Mouse (Mus musculus): Measurements from ENCODE around the gene Gcnt2. TPM values are rescaled to one million over a fixed set of nuclear protein-coding genes. Genes with fewer than 3 reads are reported as not detected.

Gene Gcnt2
- total RNA-seq, 2 experiments from 2014 or later: 4.4 to 4.8 TPM

DNA sequence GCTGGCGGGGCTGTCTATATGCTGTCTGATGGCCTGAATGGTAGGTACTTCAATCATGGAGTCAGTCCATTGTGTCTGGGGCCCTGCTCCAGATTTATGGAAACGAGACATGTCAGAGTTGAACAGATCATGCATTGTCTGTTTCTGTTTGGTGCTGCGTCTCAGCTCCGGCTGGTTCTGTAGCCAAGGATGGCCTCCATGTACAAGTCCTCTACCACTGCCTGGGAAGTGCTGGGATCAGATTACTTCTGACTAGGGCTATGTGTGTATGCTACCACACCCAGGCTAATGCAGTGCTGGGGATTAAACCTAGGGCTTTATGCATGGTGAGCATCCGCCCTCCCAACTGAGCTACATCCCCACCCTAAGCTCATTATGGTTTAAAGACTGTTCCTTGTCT is 78.0 kb downstream of the Gcnt2 start:
- DNase-seq (ENCODE audit: low spot score in 2 of 2): no peak

DNA sequence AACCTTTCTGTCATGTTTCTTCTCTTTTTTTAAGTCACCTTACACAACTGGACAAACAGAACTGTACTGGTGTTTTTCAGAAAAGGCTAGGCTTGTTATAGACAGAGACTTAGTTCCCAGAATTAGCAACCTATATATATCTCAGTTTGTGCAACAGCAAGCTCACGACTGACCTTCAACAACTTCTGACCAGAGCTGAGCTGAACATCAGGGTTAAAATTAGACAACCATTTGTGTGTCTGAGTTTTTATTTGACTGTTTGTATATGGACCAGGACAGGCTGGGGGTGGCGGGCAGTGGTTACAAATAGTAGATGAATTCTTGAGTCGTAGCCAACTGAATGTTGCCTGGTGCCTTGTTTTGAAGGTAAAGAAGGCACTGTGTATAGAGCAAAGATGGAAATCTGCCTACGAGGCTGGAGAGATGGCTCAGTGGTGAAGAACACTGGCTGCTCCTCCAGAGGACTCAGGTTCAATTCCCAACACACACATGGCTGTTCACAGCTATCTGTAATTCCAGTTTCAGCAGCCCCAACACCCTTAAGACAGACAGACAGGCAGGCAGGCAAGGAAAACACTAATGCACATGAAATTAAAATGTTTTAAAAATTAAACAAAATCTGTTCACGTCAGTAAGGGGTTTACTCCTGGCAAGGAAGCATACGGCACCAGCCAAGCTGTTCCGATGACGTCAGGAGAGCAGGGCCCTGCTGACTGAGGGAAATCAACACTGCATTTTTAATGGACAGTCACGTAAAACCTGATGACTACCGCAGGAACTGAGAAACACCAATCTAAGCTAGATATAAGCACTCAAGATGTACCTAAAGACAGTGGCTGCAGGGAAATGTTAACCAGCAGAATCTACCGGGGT is 79.2 kb downstream of the Gcnt2 start:
- DNase-seq (ENCODE audit: low spot score in 2 of 2): no peak

DNA sequence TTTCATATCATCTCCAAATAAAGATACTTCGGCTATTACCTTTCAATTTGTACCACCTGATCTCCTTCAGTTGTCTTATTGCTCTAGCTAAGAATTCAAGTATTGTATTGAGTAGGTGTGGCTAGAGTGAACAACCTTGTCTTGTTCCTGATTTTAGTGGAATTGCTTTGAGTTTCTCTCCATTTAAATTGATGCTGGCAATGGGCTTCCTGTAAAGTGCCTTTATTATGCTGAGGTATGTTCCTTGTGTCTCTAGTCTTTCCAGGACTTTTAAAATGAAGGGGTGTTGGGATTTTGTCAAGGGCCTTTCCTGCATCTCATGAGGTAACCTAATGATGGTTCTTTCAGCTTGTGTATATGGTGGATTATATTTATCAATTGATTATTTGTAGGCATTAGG is 83.5 kb downstream of the Gcnt2 start:
- no peak for DNase-seq (ENCODE audit: low spot score in 2 of 2)

DNA sequence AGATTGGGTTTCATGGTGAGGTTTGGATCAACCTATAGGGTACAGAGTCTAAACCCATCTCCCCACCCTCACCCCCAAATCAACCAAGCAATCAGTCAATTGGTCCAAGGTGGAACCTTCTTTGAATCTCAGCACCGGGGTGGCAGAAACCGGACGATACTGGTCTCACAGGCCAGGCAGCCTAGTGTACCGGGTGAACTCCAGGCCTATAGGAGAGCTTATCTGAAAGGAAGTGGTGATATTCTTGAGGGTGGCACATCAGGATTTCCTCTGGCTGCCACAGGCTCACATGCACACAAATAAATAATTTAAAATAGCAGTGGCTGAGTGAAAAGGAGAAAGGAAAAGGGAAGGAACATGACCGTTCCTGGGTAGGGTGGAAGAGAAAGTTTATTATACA is 84.4 kb downstream of the Gcnt2 start:
- DNase-seq (ENCODE audit: low spot score in 2 of 2): no peak

DNA sequence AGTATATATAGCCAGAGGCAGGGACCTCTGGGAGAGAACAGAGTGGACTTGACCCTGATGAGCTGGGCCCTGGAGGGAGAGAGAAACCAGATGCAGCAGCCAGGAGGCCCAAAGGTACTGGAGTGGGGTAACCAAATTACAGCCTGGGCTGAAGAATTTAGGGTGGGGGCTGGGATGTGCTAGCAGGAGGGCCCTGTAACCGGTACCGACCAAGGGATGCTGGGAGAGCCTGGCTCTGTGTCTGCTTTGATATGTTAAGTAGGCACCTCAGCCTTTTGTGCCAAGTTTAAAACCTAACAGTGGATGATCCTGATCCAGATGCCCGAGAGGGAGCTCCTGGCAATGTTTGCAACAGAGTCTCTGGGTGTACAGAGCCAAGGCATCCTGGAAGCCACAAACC is 84.8 kb downstream of the Gcnt2 start:
- DNase-seq (ENCODE audit: low spot score in 2 of 2): no peak

DNA sequence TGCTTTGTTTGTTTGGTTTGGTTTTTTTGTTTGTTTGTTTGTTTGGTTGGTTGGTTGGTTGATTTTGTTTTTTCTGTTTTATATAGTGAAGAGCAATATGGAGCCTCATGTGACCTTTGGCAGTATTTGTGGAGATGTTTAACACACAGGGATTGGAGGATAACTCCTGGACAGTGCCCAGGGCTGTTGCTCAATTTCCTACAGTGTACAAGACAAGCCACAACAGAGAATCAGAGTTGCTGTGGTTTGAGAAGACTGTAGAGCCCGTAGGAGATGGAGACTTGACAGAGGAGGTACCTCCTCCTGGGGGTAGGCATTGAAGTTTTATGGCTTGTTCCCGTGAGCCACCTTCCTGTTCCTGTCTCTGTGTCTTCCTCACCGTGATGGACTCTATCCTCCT is 87.0 kb downstream of the Gcnt2 start:
- DNase-seq (ENCODE audit: low spot score in 2 of 2): no peak

DNA sequence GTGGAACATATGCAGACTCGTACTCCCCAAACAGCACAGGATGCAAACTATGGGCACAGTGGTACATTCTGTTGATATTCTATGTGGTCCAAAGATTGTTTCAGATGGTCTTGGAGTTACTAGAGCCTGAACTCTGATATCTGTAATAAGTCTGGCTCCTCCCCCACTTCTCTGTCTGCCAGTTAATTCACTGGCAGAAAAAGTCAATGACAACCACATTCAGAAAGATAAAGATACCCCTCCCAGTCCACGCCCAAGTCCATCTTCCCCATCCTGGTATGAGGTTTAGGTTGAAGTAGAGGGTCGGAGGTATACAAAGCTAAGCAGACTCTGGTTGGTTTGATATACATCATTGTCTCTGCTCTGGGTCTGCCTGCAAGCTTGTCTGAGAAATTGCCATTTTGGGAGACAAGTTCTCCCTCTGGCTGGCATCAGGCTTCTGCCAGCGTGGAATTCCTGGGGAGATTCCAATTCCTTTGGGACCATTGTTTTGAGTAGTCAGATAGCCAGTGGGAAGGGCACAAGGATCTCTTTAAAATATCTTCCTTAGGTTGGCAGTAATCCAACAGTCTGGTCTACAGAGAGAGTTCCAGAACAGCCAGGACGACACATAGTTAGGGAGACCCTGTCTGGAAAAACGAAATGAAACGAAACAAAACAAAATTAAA is 88.1 kb downstream of the Gcnt2 start:
- no peak for DNase-seq (ENCODE audit: low spot score in 2 of 2)

DNA sequence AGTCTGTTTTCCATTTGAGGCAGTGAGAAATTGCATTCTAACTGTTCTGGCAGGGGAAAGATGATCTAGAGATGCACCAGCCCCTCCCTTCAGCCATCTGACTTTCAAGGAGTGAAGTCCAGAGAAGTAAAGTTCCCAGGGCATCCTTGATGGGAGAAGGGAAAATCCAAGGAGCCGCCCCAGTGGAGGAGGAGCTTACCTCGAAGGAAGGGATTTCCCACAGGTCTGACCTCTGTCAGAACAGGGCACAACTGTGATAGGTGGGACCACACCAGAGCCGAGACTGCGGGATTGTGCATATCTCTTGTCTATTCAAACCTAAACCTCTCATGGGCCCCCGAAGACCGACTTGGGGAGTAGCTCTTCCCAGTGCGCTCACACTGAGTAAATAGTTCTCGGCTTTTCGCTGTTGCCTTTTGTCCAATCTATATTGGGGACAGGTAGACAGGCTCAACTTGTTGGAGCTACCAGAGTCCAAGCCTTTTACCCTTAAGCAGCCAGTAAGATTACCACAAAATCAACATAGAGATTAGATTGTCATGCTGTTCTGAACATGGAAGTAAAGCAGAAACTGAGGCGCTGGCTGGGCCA is 91.9 kb downstream of the Gcnt2 start:
- no peak for DNase-seq (ENCODE audit: low spot score in 2 of 2)

DNA sequence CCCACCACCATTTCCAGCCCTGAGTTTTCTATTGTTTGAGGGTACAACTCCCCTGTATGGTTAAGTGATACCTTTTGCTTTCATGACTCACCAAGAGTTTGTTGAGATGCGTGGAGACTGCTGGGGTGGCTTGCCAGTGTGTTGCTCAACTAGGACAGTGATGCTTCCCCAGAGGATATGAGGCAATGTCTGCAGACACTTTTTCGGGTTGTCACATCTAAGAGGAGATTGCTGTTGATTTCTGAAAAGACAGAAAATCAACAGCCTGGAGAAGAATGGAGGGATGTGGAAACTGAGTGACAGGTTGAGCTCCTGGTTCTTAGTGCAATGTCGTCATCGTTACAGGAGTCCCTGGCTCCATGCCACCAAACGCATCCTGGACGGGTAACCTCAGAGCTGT is 93.7 kb downstream of the Gcnt2 start:
- DNase-seq (ENCODE audit: low spot score in 2 of 2): no peak

DNA sequence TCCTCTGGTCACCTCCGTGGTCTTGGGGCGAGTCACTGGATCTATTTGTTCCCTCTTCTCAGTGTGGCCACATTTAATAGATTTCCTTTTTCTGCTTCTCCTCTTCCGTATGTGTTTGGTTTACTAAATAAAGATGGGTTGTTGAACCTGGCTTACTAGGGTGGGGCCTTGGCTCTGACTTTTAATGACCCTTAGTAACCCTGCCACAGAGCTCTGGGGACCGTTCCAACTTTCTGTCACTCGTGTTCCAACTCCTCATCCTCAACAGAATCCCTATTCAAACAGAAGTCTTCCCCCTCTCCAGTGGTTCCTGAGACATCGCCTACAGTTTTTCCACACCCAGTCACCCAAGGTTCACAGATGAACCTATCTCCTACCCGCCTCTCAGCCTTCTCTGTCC is 96.2 kb downstream of the Gcnt2 start:
- DNase-seq (ENCODE audit: low spot score in 2 of 2): no peak

DNA sequence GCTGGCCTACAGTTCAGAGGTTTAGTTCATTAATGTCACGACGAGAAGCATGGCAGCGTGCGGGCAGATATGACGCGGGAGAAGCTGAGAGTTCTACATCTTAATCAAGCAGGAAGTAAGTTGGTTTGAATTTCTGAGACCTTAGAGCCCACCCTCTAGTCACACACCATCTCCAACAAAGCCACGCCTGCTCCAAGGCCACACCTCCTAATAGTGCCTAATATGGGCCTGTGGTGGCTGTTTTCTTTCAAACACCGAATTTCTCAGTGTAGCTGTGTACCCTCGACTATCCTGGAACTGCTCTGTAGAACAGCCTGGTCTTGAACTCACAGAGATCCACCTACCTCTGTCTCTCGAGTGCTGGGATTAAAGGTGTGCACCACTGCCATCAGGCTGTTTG is 108.1 kb downstream of the Gcnt2 start:
- DNase-seq (ENCODE audit: low spot score in 2 of 2): no peak

DNA sequence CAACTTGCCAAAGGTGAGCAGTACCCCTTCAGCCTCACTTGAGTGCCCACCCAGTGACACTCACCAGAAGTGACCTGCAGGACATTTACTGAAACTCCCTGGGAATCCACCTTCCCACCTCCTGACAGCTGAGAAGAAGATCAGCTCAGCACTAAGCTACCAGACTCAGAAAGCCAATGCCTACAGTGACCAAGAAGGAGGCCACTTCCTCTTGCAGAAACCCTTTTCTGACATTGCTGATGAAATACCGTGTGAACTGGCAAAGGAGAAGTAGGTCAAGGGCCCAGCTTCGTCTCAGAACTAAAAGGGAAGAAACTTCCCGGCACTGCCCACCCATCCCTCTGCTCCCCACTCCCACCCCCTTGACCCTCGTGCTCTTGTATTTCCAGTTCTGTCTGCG is 109.0 kb downstream of the Gcnt2 start:
- no peak for DNase-seq (ENCODE audit: low spot score in 2 of 2)

DNA sequence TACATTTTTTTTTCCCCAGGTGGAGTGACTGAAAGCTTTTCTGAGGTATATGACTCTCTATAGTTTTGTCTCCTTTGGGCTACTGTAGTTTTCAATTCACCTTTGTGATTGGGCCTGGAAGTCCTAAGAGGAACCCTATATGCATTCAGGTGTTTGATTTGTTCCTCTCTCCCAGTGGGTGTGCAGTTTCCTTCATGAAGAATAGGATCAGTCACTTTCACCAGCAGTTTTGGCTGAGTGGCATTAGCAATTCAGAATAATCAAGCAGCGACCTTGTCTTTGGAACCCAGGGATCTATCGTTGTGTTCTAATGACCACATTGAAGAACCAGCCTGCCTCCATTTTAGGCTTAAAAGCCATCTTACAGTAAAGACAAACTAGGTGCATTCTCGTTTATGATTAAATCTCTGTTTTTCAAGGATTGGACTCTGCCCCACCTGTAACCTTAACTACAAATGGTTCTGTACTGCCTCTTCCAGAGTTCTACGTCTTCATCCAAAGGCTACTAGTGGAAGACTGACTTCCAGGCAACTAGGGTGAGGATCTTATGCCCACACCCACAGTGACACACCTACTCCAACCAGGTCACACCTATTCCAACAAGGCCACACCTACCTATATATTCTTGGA is 110.3 kb downstream of the Gcnt2 start:
- DNase-seq (ENCODE audit: low spot score in 2 of 2): no peak

DNA sequence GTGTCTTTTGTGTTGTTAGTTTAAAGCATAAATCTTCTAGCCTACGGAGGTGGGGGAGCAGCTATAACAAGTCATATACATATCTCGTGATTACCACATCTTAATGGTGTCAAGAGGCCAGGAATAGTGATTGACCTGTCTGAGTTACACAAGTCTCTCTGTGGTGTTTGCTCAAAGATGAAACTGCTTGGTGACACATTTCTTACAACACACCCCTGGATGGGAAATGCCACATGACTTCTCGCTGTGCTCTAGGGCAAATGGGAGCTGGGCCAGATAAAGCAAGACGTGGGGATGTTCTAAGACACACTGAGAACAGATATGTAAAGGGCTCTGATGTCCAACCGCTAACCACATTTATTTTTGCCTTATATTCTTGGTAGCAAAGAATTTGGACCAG is 111.7 kb downstream of the Gcnt2 start:
- no peak for DNase-seq (ENCODE audit: low spot score in 2 of 2)

DNA sequence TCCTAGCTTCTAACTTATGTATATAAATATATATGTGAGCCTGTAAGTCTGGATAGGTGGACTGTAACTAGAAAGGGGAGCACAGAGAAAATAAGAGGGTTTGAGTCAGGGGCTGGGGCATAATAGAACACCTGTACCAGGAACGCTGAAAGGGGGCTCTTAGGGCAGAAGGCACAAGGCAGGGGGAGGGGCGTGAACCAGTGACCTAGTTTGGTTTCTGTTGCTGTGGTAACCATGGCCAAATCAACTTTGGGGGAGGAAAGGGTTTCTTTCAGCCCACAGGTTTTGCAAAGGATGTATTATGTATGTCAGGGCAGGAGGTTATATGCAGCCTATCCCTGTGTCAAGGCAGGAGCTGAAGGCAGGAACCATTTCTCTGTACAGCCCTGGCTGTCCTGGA is 112.3 kb downstream of the Gcnt2 start:
- no peak for DNase-seq (ENCODE audit: low spot score in 2 of 2)

DNA sequence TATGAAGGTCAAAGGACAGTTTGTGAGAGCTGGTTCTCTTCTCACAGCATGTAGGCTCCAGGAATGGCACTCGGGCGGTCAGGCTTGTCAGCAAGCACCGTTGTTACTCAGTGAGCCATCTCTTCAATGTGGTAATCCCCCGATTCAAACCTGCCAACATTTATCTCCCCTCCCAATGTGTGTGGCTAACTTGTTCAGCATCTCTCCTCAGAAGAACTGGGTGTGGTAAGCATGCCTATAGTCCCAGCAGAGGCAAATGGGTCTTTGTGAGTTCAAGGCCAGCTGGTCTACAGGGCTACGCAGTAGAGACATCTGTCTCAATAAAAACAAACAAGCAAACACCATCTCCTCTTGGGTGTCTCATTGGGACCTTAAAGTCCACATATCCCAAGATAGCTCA is 113.4 kb downstream of the Gcnt2 start:
- no peak for DNase-seq (ENCODE audit: low spot score in 2 of 2)

DNA sequence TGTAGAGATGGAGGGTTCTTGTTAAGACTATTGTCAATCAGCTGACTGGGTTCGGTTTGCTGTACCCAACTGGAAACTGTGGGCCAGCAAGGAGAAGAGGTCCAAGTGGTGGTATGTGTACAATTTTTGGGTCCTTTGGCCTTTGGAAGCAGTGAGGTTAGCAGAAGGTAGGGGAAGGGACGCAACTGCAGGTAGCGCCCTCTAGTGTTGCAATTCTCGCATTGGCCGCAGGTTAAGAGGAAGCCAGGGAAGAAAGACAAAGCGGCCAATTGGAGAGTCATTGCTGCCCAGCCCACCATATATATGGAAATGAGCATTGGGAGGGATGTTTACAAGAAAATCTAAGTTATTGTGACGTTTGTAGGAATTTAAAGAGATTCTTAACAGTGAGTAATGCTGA is 118.1 kb downstream of the Gcnt2 start:
- peak in 1 of 2 experiments; percentile 42 for DNase-seq (ENCODE audit: low spot score in 2 of 2)

DNA sequence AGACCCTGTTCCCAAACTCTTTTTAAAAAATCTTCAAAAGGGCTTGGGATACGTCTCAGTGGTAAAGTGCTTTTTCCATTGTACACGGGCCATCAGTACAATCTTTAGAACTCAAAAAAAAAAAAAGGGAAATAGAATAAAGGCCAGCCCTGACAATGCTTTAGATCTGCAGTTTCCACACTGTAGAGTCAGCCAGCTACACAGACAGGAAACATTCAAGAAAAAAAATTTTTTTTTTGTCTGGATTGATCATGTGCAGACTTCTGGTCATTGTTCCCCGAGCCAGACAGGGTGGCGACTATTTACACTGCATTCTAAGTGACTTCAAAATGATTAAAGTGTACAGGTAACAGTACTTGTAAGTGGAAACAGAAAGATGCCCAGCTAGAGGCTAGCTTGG is 119.1 kb downstream of the Gcnt2 start:
- DNase-seq (ENCODE audit: low spot score in 2 of 2): no peak

DNA sequence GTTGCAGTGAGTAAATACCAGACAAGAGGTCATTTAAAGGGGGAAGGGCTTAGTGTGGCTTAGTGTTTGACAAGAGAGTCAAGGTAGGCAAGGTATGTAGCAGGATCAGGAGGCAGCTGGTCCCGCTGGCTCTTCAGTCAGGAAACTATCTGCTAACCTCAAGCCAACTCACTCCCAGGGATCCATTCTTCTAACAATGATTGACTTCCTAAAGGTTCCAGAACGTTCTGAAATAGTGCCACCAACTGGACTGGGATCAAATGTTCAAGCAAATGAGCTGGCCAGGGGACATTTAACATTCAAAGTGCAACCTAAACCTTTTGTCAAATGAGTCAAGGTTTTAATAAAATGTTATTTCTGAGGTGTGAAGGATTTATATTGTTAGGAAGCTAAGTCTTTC is 119.8 kb downstream of the Gcnt2 start:
- DNase-seq (ENCODE audit: low spot score in 2 of 2): no peak

DNA sequence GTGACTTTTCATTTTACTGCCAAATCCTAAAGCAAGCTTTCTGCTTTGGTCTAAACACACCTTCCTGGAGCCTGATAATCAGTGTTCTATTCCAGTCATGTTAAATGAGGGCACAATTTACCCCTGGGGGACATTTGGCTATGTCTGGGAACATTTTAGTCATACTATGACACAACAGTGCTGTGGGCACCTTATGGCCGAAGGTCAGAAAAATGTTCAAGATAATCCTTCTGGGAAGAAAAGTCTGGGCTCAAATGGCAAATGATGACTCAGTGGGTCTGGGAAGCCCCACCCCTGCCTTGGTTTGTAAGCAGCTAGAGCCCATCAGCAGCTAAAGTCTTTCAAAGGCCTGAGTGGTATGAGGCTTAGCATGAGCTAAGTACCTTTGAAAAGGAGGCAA is 123.2 kb downstream of the Gcnt2 start:
- no peak for DNase-seq (ENCODE audit: low spot score in 2 of 2)

DNA sequence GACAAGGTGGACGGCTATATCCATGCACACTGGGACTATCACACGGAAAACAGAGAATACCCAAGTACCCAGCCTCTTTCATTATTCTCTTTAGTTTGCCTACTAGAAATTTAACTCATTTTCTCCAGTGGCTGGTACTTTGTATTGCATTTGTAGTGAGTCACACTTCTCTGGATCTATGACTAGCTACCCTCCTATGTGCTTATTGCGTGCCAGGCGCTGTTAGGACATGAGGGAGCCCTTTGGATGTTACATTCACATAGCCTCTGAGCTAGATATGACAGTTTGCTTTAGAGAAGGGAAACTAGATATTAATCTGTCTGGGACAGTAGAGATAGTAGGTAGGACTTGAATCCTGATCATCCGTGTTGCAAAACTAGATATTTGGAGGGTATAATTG is 126.5 kb downstream of the Gcnt2 start:
- DNase-seq (ENCODE audit: low spot score in 2 of 2): no peak

All from gastrocnemius, postnatal 4 days (tissue).